Mouse (Mus musculus) lung, postnatal 0 days (tissue): ENCODE data around the gene Rad51b.

Source experiments
- CTCF ChIP-seq: IDR thresholded peaks from 2 replicates; pipeline ENCODE4 v1.5.1; 2016; ENCODE audit warnings: antibody characterized with exemption, mild to moderate bottlenecking
- EP300 ChIP-seq: IDR thresholded peaks from 2 replicates; pipeline ENCODE4 v1.6.1; 2016; ENCODE audit warnings: antibody characterized with exemption, mild to moderate bottlenecking, control low read depth

DNA sequence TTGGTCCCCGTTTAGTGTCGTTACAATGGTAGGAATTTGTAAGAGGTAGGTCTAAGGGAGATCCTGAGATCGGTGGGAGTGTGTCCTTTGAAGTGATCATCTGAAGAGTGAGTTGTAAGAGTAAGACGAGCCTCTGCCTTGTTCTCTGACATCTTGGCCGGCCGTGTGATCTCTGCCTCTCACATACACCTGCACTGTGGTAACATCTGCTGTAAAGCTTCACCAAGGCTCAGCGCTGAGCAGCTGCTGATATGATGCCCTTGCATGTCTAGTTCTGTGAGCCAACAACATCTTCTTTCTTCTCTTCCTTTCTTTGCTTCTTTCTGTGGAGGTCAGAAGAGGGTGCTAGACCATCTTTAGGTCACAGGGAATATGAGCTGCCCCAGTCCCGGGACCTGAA, 41.7 kb downstream of the Rad51b start:
- TF ChIP-seq CTCF = no peak
- TF ChIP-seq EP300 = no peak
